8 mouse cellular contexts compared by ENCODE assay signal in genomic region chr3:152100119-152100818, GRCm38 (mm10).
A peak's percentile ranks its signal among the peaks of the same experiment; 100 is the strongest.
DNase-seq lines count a peak whose midpoint lies in the region; ATAC-seq and TF ChIP-seq lines count a peak whose summit lies in the region.

No protein-coding gene starts in this region.

- H3K4me3 ChIP-seq in forebrain, embryonic 16.5 days (replicated peaks; ENCODE audit: low read length) = peak overlapping the region; percentile 24
- no peak overlapping the region for H3K4me3 ChIP-seq in lung, adult 2 months (replicated peaks; ENCODE audit: extremely low read depth, low read depth, low read length)

- TF ChIP-seq CTCF in lung, adult 2 months (IDR thresholded peaks at IDR 0.05; ENCODE audit: insufficient read depth, low read length) = no peak

- peak overlapping the region; percentile 43 for H3K4me2 ChIP-seq in forebrain, embryonic 16.5 days (ENCODE audit: low read length)

- H3K27me3 ChIP-seq in forebrain, embryonic 16.5 days (replicated peaks; ENCODE audit: control insufficient read depth, insufficient read depth, low read length) = peaks cover 4% of the 10 kb centered on the region; the same call in 1 of the 2 replicates

- H3K36me3 ChIP-seq in forebrain, embryonic 16.5 days (ENCODE audit: control insufficient read depth, insufficient read depth) = no peaks in the 10 kb centered on the region

- TF ChIP-seq POLR2A in lung, adult 2 months (IDR thresholded peaks at IDR 0.05; ENCODE audit: borderline replicate concordance, extremely low read depth, low read depth, low read length) = no peak

- peak overlapping the region; percentile 32; the same call in 1 of the 2 replicates for H3K9ac ChIP-seq in forebrain, embryonic 16.5 days (replicated peaks; ENCODE audit: low read depth, low read length)

- no peak for ATAC-seq in CD4-positive, CD25-positive, alpha-beta regulatory T cell, adult 4 months
- ATAC-seq in forebrain, embryonic 16.5 days = peak; percentile 82

- intact Hi-C loops in heart, postnatal 14 days (cut with DNase I) = no loop called here

- H3K27ac ChIP-seq in forebrain, embryonic 16.5 days (ENCODE audit: low read length) = no peak overlapping the region

- peak; percentile 29 for DNase-seq in CD4-positive, CD25-positive, alpha-beta regulatory T cell, adult 2 months (ENCODE audit: low read depth, low spot score)
- DNase-seq in MEL-GATA-1-ER (ENCODE audit: extremely low read depth, low read depth) = peak; percentile 79
- peak; percentile 35 for DNase-seq in mesoderm, embryonic 11.5 days (ENCODE audit: low read depth, low spot score)
- no peak for DNase-seq in layer of hippocampus, adult 18-20 months (ENCODE audit: low spot score in 2 of 2)
- DNase-seq in lung, adult 2 months = no peak
- DNase-seq in heart, postnatal 14 days = no peak

- H3K4me1 ChIP-seq in forebrain, embryonic 16.5 days (replicated peaks; ENCODE audit: control insufficient read depth, insufficient read depth, low read length) = no peaks in the 10 kb centered on the region
- H3K4me1 ChIP-seq in lung, adult 2 months (ENCODE audit: control insufficient read depth, insufficient read depth, low read length) = no peaks in the 10 kb centered on the region

- H3K9me3 ChIP-seq in forebrain, embryonic 16.5 days (ENCODE audit: control insufficient read depth, low read length) = no peaks in the 10 kb centered on the region

- WGBS in forebrain, embryonic 16.5 days = 43% methylated on average over 11 of the region's 11 CpGs
- 50% methylated on average over 11 of the region's 11 CpGs for WGBS in lung, adult 2 months

Comparison
In these comparisons a context has a peak if more than half of its experiments do, and no peak if none do; other contexts are left out.
1. DNase-seq: peak in CD4-positive, CD25-positive, alpha-beta regulatory T cell, adult 2 months (single experiment), MEL-GATA-1-ER (single experiment) and mesoderm, embryonic 11.5 days (single experiment); none in layer of hippocampus, adult 18-20 months (0 of 2), lung, adult 2 months (single experiment) and heart, postnatal 14 days (0 of 2).